Mouse (Mus musculus): ENCODE results near the gene BC016579.

Gene BC016579

DNA sequence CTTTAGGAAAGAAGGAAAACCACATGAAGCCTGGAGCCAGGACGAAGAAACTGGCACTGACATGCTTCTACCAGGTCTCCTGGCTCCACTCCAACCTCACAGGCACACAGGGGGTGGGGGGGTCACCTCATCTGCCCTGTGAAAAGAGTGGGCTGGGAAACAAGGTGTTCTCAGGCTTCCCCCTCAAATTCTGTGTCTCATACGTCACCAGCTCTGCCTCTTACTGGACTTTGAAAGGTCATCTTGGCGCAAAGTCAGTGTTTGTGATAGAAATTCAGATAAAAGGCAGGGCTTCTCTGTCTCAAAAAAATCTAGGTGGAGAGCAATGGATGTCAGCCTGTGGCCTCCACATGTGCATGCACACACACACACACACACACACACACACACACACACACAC, 12.6 kb downstream of the BC016579 start:
- no peak for DNase-seq (ENCODE audit: low spot score)

DNA sequence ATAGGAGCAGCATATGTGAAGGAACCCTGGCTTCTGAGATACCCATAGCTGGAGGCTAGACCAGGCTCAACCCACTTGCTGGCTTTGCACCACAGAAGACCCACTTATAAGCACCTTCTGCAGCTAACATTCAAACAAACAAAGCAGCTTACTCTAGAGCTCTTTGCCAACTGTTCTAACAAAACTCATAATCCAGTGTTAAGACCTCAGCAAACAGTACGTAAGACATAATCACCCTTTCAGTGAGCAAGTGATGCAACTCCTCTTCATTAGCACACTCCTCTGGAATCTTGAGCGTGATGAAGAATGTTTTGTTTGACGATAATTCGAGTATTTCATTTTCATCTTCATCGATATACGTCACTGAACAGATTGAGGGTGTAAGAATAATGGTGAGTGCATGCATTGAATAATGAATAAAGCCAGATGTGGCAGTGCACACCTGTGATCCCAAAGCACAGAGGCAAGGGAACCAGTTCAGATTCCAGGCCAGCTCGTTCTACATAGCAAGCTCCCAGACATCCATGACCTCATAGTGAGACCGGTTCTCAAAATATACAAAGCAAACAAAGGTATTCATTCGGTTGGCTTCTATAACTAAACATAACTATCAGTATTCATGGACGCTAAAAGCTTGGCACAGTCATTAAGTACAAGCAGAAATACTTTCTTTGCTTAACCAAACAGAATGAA, 13.7 kb downstream of the BC016579 start:
- no peak for DNase-seq (ENCODE audit: low spot score)

DNA sequence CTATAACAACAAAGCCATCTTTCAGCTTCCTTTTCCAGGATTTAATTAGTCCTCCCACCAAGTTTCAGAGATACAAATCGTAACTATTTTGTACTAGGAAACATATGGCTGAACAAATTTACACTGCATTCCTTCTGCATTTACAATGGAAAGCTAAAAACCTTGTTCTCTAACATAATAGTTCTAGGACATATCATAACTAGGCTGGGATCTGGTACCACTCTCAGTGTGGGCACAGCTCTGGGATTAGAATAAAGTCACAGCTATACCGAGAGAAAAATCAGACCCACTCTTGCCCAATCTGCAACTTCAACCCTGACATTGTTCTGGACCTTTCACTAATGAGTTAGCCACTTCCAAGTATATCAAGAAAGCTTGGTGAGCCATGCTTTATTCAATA, 18.0 kb downstream of the BC016579 start:
- DNase-seq (ENCODE audit: low spot score) = no peak

DNA sequence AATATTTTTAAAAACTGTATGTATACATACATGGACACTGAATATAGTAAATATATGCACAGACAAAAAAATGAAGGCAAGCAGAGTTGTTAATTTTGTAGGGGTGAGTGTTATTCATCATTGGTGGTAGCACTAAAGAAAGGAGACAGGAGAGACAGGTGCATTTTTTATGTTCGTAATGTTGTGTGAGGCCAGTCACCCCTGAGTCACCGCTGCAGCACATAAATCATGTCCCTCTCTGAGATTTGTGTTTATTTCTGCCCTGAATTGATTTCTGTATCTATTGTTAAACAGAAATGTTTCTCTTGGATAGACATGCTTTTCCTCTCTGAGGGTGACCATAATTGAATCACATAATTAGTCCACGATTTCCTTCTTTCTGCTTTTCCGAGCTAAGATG, 21.4 kb downstream of the BC016579 start:
- DNase-seq (ENCODE audit: low spot score) = no peak

DNA sequence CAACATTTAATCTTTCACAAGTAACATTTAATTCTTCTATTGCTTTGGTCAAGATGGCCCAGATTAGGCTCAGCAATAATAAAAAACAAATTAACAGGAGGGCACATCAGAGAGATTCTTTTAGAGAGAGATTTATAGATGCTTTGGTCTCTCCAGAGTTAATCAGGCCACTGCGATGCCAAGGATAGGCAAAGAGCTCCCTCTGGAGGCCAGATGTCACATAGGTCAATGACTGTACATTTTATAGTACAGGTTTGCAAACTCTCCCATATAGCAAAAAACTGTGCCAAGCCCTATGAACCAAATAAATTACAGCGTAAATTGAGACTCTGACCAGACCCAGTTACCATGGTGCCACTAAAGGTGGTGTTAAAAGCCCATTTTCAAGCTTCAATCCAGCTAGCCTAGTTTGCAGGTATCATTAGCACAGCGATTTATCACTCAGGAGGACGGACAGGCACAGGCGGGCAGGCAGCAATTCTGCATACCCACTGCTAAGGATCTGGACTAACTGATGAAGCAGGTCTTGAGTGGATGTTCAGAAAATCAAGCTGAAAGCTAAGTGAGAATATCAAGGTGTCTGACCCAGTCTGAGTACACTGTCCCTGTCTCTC, 23.4 kb downstream of the BC016579 start:
- peak; percentile 74 for DNase-seq (ENCODE audit: low spot score)

DNA sequence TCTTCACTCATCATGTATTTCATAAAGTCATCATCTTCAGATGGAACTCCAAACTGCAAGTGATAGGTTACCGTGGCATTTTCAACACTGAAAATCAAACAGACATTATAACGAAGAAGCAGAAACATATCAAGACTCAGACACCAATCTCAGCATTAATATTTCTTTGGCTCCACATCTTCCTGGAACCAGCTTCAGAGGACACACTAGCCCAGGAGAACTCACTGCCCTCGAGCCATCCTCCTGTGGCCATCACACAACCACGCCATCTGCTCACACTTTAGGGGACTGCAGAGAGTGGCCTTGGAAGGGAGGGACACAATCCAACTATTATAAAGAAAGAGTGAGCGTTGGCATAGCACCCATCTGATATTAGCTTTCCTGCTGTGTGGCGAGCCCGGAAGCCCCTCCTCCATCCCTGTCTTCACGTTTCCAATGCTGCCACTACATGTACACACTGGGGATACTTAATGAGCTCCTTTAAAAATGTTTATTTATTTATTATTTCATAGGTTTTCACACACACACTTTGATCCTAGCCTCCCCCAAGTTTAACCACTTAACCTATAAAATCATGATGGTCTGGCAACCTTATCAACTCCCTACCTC, 24.3 kb downstream of the BC016579 start:
- DNase-seq (ENCODE audit: low spot score) = no peak

DNA sequence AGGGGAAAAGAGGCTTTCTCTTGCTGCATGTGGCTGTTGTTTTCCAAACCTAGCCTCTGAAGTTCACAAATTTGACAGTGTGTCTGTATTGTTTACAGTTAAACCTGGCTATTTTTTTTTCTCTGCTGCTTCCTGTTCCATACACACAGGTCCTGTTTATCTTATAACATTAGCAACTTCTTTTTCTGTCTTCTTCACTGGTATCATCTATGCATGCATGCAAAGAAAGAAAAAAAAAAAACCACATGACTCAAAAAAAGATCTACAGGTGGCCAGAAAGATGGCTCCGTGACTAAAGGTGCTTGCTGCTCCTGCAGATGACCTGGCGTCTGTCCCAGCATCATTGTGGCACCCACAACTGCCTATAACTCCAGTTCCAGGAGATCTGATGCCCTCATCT, 28.5 kb downstream of the BC016579 start:
- no peak for DNase-seq (ENCODE audit: low spot score)

DNA sequence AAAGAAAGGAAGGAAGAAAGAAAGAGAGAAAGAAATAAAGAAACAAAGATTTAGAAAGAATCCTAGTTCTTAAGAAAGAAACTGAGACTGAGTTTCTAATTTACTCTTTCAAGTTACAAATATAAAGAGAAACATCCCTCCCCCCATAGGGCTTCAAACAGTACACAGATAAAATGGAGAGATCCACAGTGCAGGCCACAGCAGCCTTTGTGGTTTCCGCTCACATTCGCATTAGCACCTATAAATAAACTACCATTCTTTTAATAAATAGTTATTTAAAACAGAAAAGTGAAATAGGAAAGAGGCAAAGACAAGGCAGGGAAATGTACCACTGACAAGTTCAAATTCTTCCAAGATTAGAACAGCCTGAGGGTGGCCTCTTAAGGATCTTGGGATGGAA, 29.1 kb downstream of the BC016579 start:
- DNase-seq (ENCODE audit: low spot score) = no peak

DNA sequence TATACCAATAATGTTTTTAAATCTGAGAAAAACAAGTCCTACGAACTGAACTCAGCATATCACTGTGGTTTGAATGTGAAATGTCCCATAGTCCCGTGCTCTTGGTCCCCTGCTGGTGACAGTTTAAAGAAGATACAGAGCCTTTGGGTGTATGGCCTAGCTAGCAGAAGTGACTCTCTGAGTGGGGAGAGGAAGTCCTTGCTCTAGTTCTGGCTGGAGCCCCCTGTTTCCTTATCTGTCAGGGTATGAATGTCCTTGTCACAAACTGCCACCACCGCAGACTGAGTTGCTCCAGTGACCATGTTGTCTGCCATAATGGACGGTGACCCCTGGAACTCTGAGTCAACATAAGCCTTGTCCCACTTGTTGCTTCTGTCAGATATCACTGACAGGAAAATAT, 30.6 kb downstream of the BC016579 start:
- no peak for DNase-seq (ENCODE audit: low spot score)

DNA sequence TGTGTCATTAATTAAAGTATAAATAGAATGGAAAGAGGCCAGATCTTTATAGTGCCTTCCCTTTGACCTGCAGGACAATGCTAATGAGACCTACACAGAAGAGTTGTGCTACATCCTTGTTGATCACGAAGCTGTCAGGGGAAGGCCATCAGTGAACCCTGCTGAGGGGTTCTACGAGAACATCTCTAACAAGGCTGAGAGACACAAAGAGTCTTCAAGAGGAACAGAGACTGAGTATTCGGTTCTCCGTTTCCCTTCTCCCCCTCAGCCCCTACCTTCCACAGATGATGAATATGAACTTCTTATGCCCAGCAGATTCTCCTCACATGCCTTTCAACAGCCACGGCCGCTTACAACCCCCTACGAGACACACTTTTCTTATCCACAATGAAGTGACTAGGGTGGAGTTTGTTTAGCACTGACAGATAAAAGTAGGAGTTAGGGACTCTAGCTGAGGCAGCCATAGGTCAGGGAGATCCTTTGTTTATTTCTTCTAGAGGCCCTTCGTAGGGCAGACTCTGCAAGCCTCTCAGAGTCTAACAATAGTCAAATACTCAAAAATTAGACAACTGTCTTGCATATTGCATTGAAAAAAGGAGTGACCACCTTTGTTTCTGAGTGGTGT, 34.0 kb downstream of the BC016579 start:
- no peak for DNase-seq (ENCODE audit: low spot score)

DNA sequence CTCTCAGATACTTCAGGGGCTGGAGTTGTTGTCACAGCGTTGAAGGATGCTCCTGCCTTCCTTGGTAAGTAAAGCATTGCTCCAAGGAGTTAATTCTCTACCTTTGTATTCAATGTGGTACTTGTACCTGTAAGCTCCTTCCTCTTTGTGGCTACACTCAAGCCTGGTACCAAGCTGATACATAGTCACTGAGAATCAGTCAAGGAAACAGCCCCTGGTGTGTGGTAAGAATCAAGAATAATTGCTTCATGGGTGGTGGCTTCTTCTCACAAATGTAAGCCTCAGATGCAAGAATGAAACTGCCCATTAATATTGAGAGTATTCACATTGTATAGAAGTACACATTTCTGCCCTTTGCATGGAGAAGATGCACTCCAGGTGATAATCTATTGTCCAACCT, 37.9 kb downstream of the BC016579 start:
- no peak for DNase-seq (ENCODE audit: low spot score)

DNA sequence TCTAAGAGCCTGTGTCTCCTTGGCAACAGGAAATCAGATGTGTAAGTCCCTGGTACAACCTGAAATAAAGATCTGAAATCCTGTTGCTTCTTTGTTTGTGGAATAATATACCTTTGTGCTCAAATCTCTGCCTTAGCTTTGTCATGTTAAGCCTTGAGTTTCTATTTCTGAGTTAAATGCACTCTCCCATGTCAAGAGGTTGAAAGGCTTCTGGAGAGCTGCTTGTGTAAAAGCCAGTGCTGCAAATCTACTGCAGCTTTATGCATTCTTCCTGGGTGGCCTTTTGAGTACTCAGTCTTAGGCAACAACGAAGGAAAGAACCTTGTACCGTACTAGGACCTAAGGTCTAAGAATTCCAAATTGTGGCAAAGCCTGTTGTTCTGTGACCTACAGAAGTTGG, 40.6 kb downstream of the BC016579 start:
- no peak for DNase-seq (ENCODE audit: low spot score)

DNA sequence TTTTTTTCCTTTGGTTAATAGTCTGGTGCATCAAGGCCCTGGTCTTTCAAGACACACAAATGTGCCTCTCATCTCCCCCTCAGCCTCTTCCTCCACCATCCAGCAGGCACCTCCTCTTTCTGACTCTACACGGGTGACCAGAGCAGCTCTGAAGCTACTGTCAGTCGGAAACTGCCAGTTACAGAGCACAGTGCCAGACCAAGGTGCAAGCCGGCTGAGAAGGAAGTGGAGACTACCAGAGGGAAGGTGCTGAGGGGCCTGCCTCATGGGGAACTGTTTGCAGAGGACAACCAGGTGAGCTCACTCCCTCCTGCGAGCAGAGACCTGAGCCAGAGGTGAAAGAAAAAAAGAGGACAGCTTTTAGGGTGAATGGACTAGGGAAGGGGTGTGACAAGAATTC, 43.6 kb downstream of the BC016579 start, which contains the start of gene Gcsam:
TSS of gene Gcsam (plus strand) at position 114 of the 400 bp plus-strand sequence.
- no peak for DNase-seq (ENCODE audit: low spot score)

DNA sequence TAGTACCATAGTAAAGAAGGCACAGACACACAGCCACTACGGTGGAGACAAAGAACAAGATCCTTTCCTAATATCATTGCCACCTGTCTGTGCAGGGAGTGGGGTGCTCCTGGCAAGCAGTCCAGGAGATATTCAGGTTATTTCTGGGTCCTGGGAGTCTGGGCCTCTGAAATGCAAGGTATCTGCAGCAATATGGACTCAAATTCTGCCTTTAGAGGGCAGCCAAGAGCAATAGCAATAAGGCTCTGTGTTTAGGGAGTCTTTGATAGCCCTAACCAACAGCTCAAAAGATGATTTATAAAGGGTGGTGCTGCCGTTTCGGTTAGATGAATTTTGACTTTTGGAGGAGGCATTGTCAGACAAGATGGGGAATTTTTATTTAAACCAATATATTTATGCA, 44.6 kb downstream of the BC016579 start:
- no peak for DNase-seq (ENCODE audit: low spot score)

DNA sequence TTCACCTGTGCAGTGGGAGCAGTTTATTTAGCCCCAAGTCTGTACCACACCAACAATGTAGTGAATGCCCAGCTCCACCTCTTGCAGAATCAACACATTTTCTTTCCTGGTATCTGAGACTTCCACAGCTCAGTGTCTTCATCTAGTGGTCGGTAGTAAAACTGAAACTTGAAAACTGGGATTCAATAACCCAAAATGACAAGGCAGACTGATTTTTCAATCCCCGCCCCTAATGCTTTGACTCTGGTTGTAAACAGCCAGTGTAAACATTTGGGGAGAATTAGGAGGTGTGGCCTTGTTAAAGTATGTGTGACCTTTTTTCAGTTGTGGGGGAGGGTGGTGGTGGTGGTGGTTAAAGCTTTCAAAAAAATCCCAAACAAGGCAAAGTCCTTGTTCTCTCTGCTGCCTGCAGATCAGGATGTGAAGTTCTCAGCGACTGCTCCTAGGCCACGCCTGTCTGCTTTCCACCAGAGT, 45.4 kb downstream of the BC016579 start:
- DNase-seq (ENCODE audit: low spot score) = no peak

DNA sequence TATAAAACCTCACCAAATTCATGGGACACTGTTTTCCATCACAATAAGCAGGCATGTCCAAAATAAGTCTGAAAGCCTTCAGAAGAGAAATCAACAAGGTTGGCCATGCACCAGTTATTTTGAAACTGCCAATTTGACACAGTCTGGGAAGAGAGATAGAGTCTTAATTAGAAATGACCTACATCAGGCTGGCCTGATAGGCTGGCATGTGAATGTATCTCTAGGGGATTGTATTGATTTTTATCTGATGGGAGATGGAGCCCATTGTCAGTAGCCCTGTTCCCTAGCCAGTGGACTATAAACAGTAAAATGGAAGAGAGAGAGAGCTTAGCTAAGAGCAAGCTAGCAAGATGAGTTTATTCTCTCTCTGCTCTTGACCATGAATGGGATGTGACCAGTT, 58.4 kb downstream of the BC016579 start:
- no peak for DNase-seq (ENCODE audit: low spot score)

DNA sequence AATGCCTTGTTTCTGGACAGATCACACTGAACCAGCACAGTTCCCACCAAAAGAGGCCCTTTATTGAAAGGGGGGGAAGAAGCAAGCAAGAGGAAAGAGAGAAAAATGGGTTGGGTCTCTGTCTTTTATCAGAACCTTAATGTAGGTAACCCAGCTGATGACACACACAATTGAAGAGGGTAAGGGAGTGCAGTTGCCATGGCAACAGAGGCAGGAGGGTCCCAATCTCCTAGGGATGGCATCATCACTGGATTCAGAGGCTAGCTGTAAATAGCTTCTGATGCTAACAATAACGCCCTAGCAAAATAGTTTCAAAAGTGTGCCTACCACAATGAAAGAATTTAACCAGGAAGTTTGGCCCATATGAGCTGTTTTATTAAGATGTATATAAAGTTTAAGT, 60.2 kb downstream of the BC016579 start:
- DNase-seq (ENCODE audit: low spot score) = no peak

DNA sequence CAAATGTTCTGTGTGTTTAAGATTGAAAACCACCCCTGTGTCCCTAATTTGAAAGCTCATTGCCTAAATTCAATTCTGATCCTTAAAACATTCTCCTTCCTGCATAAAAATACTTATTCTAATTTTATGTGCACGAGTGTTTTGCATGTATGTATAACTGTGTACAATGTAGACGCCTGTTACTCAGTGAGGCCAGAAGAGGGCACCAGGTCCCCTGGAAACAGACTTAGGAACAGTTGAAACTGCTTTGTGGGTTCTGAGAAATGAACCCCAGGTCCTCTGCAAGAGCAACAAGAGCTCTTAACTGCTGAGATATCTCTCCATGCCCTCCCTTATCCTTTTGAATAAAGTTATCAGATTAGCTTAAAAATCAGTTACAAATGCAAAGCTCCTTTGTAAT, 71.4 kb downstream of the BC016579 start:
- no peak for DNase-seq (ENCODE audit: low spot score)

DNA sequence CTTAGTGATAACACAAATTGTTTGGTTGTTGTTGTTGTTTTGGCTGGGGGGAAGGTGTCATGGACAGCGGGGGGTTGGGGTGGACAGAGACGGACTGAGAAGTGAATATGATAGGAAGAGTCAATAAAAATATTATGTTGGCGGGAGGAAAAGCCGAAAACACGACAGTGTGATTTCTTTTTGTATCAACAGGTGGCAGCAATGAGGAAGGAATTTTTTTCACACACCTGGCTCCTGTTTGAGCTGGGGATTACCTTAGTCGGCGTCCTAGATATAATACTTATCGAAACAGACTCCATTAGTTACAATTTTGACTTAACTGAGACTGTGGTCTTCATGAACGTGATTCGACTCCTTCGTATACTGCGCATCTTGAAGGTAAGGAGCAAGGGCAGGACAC, 74.0 kb downstream of the BC016579 start:
- DNase-seq (ENCODE audit: low spot score) = no peak

Data from testis, postnatal 10 days (tissue).